Mouse (Mus musculus) cerebellum, adult 2 months (tissue): ENCODE results near the gene Asgr2.

Experiments
- CTCF ChIP-seq: fragments of 200-500 bp; IDR thresholded peaks from 2 replicates; pipeline ENCODE4 v1.5.1; 2011; ENCODE audit warnings: low read depth, mild to moderate bottlenecking, control low read depth, low read length, moderate library complexity, borderline replicate concordance; ENCODE audit not compliant: insufficient read depth
- POLR2A ChIP-seq: fragments of 200-500 bp; IDR thresholded peaks from 2 replicates; pipeline ENCODE4 v1.6.1; 2011; ENCODE audit warnings: low read length, control low read depth, borderline replicate concordance; ENCODE audit not compliant: insufficient read depth

DNA sequence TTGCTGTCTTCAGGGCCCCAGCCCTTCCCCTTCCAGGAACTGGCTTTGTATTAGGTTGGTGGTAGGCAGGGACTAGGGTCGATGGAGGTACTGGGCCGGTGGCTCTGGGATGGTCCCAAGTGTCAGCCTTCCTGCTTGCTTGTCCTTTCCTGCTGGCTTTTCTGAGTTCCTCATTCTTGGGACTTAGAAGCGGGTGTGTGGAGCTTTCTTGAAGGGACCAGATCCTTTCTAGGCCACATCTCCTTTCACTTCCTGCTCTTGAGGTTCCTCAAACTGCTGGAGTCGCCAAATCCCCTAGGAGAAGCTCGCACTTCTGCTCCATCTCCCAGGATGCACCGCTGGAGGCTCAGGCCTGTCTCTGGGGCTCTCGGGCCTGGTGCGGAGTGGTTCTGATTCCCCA, 7.9 kb upstream of the Asgr2 start:
- TF ChIP-seq POLR2A (no peak), CTCF (no peak)
